Mouse (Mus musculus) hindbrain, embryonic 11.5 days (tissue): ENCODE data around the gene Ugcg. TPM values are rescaled to one million over a fixed set of nuclear protein-coding genes. Genes with fewer than 3 reads are reported as not detected.

Source experiments
- ATAC-seq: fragments of 200-750 bp; cut with Nextera tagmentation; 2 replicates; pipeline ENCODE4 v1.8.0; 2017; ENCODE audit warnings: mild to moderate bottlenecking, moderate TSS enrichment, moderate library complexity; ENCODE audit not compliant: low FRiP score
- DNase-seq: peaks from one replicate; pipeline ENCODE4 v3.0.0-alpha.2; 2015; ENCODE audit warnings: low spot score
- H3K27ac ChIP-seq: fragments of 300-500 bp; sonication (generic); 2 replicates; pipeline ENCODE4 v1.5.1; 2014; ENCODE audit warnings: mild to moderate bottlenecking, low read depth, low read length
- H3K27me3 ChIP-seq: fragments of 300-500 bp; sonication (generic); 2 replicates; pipeline ENCODE4 v1.6.1; 2014; ENCODE audit warnings: mild to moderate bottlenecking, low read length, moderate library complexity, mixed read lengths; ENCODE audit not compliant: control insufficient read depth, insufficient read depth
- H3K36me3 ChIP-seq: fragments of 300-500 bp; sonication (generic); 2 replicates; pipeline ENCODE4 v1.6.1; 2014; ENCODE audit warnings: mild to moderate bottlenecking, low read length, moderate library complexity, mixed read lengths; ENCODE audit not compliant: control insufficient read depth, insufficient read depth
- H3K4me1 ChIP-seq: fragments of 300-500 bp; sonication (generic); replicated peaks from 2 replicates; pipeline ENCODE4 v1.6.1; 2014; ENCODE audit warnings: low read length, mixed read lengths; ENCODE audit not compliant: control insufficient read depth, insufficient read depth
- H3K4me2 ChIP-seq: fragments of 300-500 bp; sonication (generic); replicated peaks from 2 replicates; pipeline ENCODE4 v1.6.1; 2014; ENCODE audit warnings: mild to moderate bottlenecking, low read depth, low read length
- H3K4me3 ChIP-seq: fragments of 300-500 bp; sonication (generic); 2 replicates; pipeline ENCODE4 v1.5.1; 2014; ENCODE audit warnings: low read depth, low read length
- H3K9ac ChIP-seq: fragments of 300-500 bp; sonication (generic); 2 replicates; pipeline ENCODE4 v1.6.1; 2014; ENCODE audit warnings: low read depth, low read length
- H3K9me3 ChIP-seq: fragments of 300-500 bp; sonication (generic); 2 replicates; pipeline ENCODE4 v1.6.1; 2016; ENCODE audit warnings: low read length; ENCODE audit not compliant: control insufficient read depth
- WGBS: fragments of 180-500 bp; shearing (Covaris S2); extraction: QIAGEN DNeasy Blood & Tissue Kit; methylation state at CpG from one replicate; pipeline ENCODE4 v1.1.7; 2014; 5-methylcytosine and 5-hydroxymethylcytosine counted together
- polyA plus RNA-seq: library from polyadenylated mRNA; unstranded; fragments of >200 nt; fragmentation: Nextera tagmentation; extraction: Ambion mirVana; gene quantifications from 2 replicates; pipeline ENCODE4 v1.2.1, GENCODE M21; 2014

Gene Ugcg
- polyA plus RNA-seq, 1 experiment from 2014 or later: 19.7 TPM

- DNase-seq: no peak
- no peak overlapping the region for H3K9ac ChIP-seq
- WGBS: 78% methylated on average over 6 of the region's 6 CpGs
- H3K36me3 ChIP-seq: no peaks in the 10 kb centered on the region
- no peak overlapping the region for H3K27ac ChIP-seq
- no peak overlapping the region for H3K4me3 ChIP-seq
- H3K27me3 ChIP-seq: no peaks in the 10 kb centered on the region
- H3K4me2 ChIP-seq: no peak overlapping the region
- ATAC-seq: no peak
- H3K9me3 ChIP-seq: no peaks in the 10 kb centered on the region
- no peaks in the 10 kb centered on the region for H3K4me1 ChIP-seq
Observed at GRCm38 (mm10) chr4:59262156-59262555, 73.1 kb downstream of the Ugcg start.

- ATAC-seq (no peak), DNase-seq (no peak)
- no peak overlapping the region for H3K4me2 ChIP-seq
- no peaks in the 10 kb centered on the region for H3K9me3 ChIP-seq
- 91% methylated on average over 2 of the region's 2 CpGs for WGBS
- H3K4me1 ChIP-seq: no peaks in the 10 kb centered on the region
- no peak overlapping the region for H3K9ac ChIP-seq
- H3K27ac ChIP-seq: no peak overlapping the region
- no peak overlapping the region for H3K4me3 ChIP-seq
- no peaks in the 10 kb centered on the region for H3K27me3 ChIP-seq
- H3K36me3 ChIP-seq: no peaks in the 10 kb centered on the region
Observed at GRCm38 (mm10) chr4:59263418-59263817, 74.4 kb downstream of the Ugcg start.

GRCm38 (mm10) chr4:59264611-59265095 lies 75.6 kb downstream of the Ugcg start:
- Histone ChIP-seq H3K4me3 (no peak overlapping the region), H3K4me1 (no peaks in the 10 kb centered on the region), H3K9ac (no peak overlapping the region), H3K36me3 (no peaks in the 10 kb centered on the region), H3K9me3 (no peaks in the 10 kb centered on the region), H3K27me3 (no peaks in the 10 kb centered on the region), H3K4me2 (no peak overlapping the region), H3K27ac (no peak overlapping the region)
- DNase-seq: no peak
- no peak for ATAC-seq
- 90% methylated on average over 7 of the region's 7 CpGs for WGBS

GRCm38 (mm10) chr4:59265182-59265581 lies 76.1 kb downstream of the Ugcg start:
- Histone ChIP-seq H3K9ac (no peak overlapping the region), H3K4me2 (no peak overlapping the region), H3K4me3 (no peak overlapping the region), H3K9me3 (no peaks in the 10 kb centered on the region), H3K27ac (no peak overlapping the region), H3K4me1 (no peaks in the 10 kb centered on the region), H3K36me3 (no peaks in the 10 kb centered on the region), H3K27me3 (no peaks in the 10 kb centered on the region)
- ATAC-seq (no peak), DNase-seq (no peak)
- WGBS: 83% methylated on average over 5 of the region's 5 CpGs

- H3K9ac ChIP-seq: no peak overlapping the region
- H3K4me1 ChIP-seq: no peaks in the 10 kb centered on the region
- H3K36me3 ChIP-seq: no peaks in the 10 kb centered on the region
- no peaks in the 10 kb centered on the region for H3K27me3 ChIP-seq
- WGBS: 90% methylated on average over 5 of the region's 5 CpGs
- H3K4me3 ChIP-seq: no peak overlapping the region
- ATAC-seq (no peak), DNase-seq (no peak)
- H3K4me2 ChIP-seq: no peak overlapping the region
- H3K27ac ChIP-seq: no peak overlapping the region
- no peaks in the 10 kb centered on the region for H3K9me3 ChIP-seq
Observed at GRCm38 (mm10) chr4:59265631-59266030, 76.6 kb downstream of the Ugcg start.

Other genes starting within 250 kb of the Ugcg start
- gene Zkscan16, start 245.6 kb upstream of the Ugcg start, polyA plus RNA-seq: 0.73 and 0.93 TPM in 2 replicates
- gene Ptgr1, start 202.1 kb upstream of the Ugcg start, polyA plus RNA-seq: 17.4 and 19.5 TPM in 2 replicates
- gene Dnajc25, start 194.2 kb upstream of the Ugcg start, polyA plus RNA-seq: 5.4 and 6.5 TPM in 2 replicates
- gene Gm20503, start 186.0 kb upstream of the Ugcg start, polyA plus RNA-seq: 6.9 and 8.2 TPM in 2 replicates
- 99.2 and 104 TPM in 2 replicates for gene Gng10, start 154.2 kb upstream of the Ugcg start, polyA plus RNA-seq
- not detected in 2 replicates for gene AI481877, start 50.3 kb upstream of the Ugcg start, polyA plus RNA-seq
- gene Susd1, start 249.4 kb downstream of the Ugcg start, polyA plus RNA-seq: 0.94 and 1.5 TPM in 2 replicates